Mouse (Mus musculus) hindbrain, embryonic 16.5 days (tissue): ENCODE data around the gene Faf1. TPM values are rescaled to one million over a fixed set of nuclear protein-coding genes. Genes with fewer than 3 reads are reported as not detected.

Source experiments
- ATAC-seq: fragments of 200-750 bp; cut with Nextera tagmentation; 2 replicates; pipeline ENCODE4 v1.8.0; 2017; ENCODE audit warnings: moderate TSS enrichment, moderate library complexity
- H3K27ac ChIP-seq: fragments of 300-500 bp; sonication (generic); 2 replicates; pipeline ENCODE4 v1.5.1; 2014; ENCODE audit warnings: low read depth, mild to moderate bottlenecking, control low read depth, low read length, moderate library complexity
- H3K27me3 ChIP-seq: fragments of 300-500 bp; sonication (generic); replicated peaks from 2 replicates; pipeline ENCODE4 v1.6.1; 2014; ENCODE audit warnings: low read length; ENCODE audit not compliant: control insufficient read depth, insufficient read depth
- H3K36me3 ChIP-seq: fragments of 300-500 bp; sonication (generic); 2 replicates; pipeline ENCODE4 v1.6.1; 2014; ENCODE audit warnings: mild to moderate bottlenecking, low read length, moderate library complexity, mixed read lengths; ENCODE audit not compliant: control insufficient read depth, insufficient read depth
- H3K4me1 ChIP-seq: fragments of 300-500 bp; sonication (generic); 2 replicates; pipeline ENCODE4 v1.6.1; 2014; ENCODE audit warnings: low read depth, low read length; ENCODE audit not compliant: control insufficient read depth, insufficient read depth
- H3K4me2 ChIP-seq: fragments of 300-500 bp; sonication (generic); 2 replicates; pipeline ENCODE4 v1.6.1; 2014; ENCODE audit warnings: mild to moderate bottlenecking, low read length, control low read depth, moderate library complexity
- H3K4me3 ChIP-seq: fragments of 300-500 bp; sonication (generic); 2 replicates; pipeline ENCODE4 v1.5.1; 2014; ENCODE audit warnings: mild to moderate bottlenecking, low read length, control low read depth, moderate library complexity
- H3K9ac ChIP-seq: fragments of 300-500 bp; sonication (generic); 2 replicates; pipeline ENCODE4 v1.6.1; 2014; ENCODE audit warnings: low read depth, mild to moderate bottlenecking, control low read depth, low read length, moderate library complexity
- H3K9me3 ChIP-seq: fragments of 300-500 bp; sonication (generic); 2 replicates; pipeline ENCODE4 v1.6.1; 2014; ENCODE audit warnings: mild to moderate bottlenecking, low read length, moderate library complexity; ENCODE audit not compliant: control insufficient read depth
- WGBS: fragments of 180-500 bp; shearing (Covaris S2); extraction: QIAGEN DNeasy Blood & Tissue Kit; methylation state at CpG from one replicate; pipeline ENCODE4 v1.1.7; 2014; 5-methylcytosine and 5-hydroxymethylcytosine counted together
- polyA plus RNA-seq: library from polyadenylated mRNA; unstranded; fragments of >200 nt; fragmentation: Nextera tagmentation; extraction: Ambion mirVana; gene quantifications from 2 replicates; pipeline ENCODE4 v1.2.1, GENCODE M21; 2015

Gene Faf1
- polyA plus RNA-seq, 1 experiment from 2014 or later: 25.0 TPM

DNA sequence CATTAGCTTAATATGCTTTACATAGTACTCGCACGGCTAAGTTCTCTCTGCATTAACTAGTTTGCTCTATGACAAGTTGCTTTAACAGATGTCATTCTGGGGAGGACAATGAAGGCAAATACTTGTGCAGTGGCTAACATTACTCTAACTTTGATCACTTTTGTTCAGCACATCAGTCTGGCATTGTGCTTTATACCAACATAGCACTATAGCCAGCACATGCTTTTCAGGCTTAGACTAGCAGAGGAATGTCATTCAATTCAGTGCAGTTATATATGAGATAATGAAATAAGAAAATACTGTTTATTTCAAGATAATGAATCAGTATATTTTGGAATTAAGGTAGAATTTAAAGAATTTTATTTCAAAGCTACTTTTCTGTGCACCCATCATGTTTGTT lies 115.9 kb downstream of the Faf1 start:
- ATAC-seq: no peak
- Histone ChIP-seq H3K27ac (no peak overlapping the region), H3K9me3 (no peaks in the 10 kb centered on the region), H3K9ac (no peak overlapping the region), H3K4me3 (no peak overlapping the region), H3K36me3 (no peaks in the 10 kb centered on the region), H3K4me2 (no peak overlapping the region), H3K27me3 (no peaks in the 10 kb centered on the region), H3K4me1 (no peaks in the 10 kb centered on the region)
- WGBS: 42% methylated on average over 2 of the region's 2 CpGs

DNA sequence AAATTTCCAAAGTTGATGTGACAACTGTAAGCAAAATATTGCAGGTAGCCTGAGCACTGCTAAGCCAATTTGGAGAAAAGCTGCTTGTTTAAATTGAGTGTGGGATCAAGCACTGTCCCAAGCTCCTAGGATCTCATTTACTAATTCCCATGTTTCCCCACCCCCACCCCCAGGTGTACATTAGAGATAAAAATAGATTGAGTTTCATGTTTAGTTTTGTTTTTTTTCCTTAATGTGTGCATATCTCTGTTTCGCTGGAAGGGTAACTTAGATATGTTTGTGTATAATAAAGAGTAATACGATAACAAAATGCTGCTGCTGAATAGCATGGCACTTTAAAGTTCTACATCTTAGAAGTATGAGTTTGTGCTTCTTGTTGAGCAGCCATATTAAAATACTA lies 116.7 kb downstream of the Faf1 start:
- no peaks in the 10 kb centered on the region for H3K9me3 ChIP-seq
- H3K4me2 ChIP-seq: no peak overlapping the region
- no peaks in the 10 kb centered on the region for H3K36me3 ChIP-seq
- WGBS: 96% methylated on average over 2 of the region's 2 CpGs
- no peak for ATAC-seq
- H3K4me3 ChIP-seq: no peak overlapping the region
- no peak overlapping the region for H3K27ac ChIP-seq
- H3K9ac ChIP-seq: no peak overlapping the region
- no peaks in the 10 kb centered on the region for H3K27me3 ChIP-seq
- no peaks in the 10 kb centered on the region for H3K4me1 ChIP-seq

DNA sequence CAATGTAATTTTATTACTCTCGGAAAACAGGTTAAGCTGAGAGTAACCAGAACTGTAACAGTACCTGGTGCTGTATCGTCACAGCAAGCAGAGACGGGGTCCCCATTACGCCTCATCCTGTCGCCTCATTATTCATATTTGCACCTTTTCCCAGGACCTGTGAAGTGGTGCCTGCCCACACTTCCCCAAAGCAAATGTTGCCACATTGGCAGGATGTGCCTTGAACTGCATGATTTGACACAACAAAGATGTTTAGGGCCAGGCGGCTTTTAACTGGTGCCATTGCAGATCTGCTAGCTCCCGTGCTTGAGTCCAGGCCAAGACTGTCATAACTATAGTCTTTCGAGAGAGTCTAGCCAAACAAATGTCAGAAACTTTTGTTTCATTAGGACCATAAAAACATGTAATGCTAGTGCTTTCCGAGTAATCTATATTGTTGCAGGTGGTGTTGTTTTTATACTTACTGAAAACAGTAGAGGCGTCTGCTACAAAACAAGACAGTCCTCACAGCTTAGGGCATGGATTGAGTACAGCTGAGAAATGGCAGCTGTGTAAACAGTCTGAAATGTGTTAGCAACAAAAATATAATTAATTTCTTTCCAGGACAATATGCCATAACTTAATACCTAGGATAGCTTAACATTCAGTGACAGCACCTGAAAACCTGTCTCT lies 121.3 kb downstream of the Faf1 start:
- H3K27me3 ChIP-seq: no peaks in the 10 kb centered on the region
- H3K4me2 ChIP-seq: no peak overlapping the region
- no peaks in the 10 kb centered on the region for H3K4me1 ChIP-seq
- H3K27ac ChIP-seq: no peak overlapping the region
- WGBS: 78% methylated on average over 10 of the region's 10 CpGs
- no peak overlapping the region for H3K9ac ChIP-seq
- no peak overlapping the region for H3K4me3 ChIP-seq
- no peaks in the 10 kb centered on the region for H3K9me3 ChIP-seq
- ATAC-seq: no peak
- H3K36me3 ChIP-seq: no peaks in the 10 kb centered on the region

DNA sequence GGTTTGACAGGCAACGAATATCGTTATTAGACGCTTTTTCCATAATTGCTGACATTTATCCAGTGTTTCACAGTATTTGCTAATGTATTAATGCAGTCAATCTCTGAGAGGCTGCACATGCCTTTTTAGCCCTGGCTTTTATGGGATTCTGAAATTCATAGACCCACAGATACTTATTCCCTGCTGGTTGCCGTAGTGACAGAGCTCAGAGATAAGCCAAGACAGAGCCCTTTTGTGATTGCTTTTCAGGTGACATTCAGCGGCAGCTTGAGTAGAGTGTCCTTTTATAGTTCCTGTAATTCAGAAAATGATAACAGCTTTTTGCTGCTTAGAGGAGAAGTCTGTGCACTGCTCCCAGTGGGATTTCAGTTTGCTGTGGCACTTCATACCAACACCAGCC lies 130.0 kb downstream of the Faf1 start:
- 41% methylated on average over 5 of the region's 5 CpGs for WGBS
- Histone ChIP-seq H3K9ac (no peak overlapping the region; the same call in 1 of the 2 replicates), H3K27me3 (no peaks in the 10 kb centered on the region), H3K4me2 (no peak overlapping the region), H3K9me3 (no peaks in the 10 kb centered on the region), H3K4me3 (no peak overlapping the region), H3K27ac (no peak overlapping the region), H3K4me1 (no peaks in the 10 kb centered on the region; the same call in 1 of the 2 replicates), H3K36me3 (no peaks in the 10 kb centered on the region)
- ATAC-seq: peak; percentile 54

- WGBS: 78% methylated on average over 1 of the region's 1 CpGs
- no peak overlapping the region for H3K9ac ChIP-seq
- ATAC-seq: peak; percentile 24; the same call in 1 of the 2 replicates
- no peaks in the 10 kb centered on the region for H3K27me3 ChIP-seq
- H3K27ac ChIP-seq: no peak overlapping the region
- no peak overlapping the region for H3K4me3 ChIP-seq
- H3K4me1 ChIP-seq: no peaks in the 10 kb centered on the region
- no peak overlapping the region for H3K4me2 ChIP-seq
- H3K9me3 ChIP-seq: no peaks in the 10 kb centered on the region
- no peaks in the 10 kb centered on the region for H3K36me3 ChIP-seq
Observed at GRCm38 (mm10) chr4:109815161-109815560, 138.8 kb downstream of the Faf1 start.

GRCm38 (mm10) chr4:109815592-109815991 lies 139.2 kb downstream of the Faf1 start:
- H3K9ac ChIP-seq: no peak overlapping the region
- WGBS: 75% methylated on average over 1 of the region's 1 CpGs
- H3K4me1 ChIP-seq: no peaks in the 10 kb centered on the region
- H3K36me3 ChIP-seq: no peaks in the 10 kb centered on the region
- H3K4me3 ChIP-seq: no peak overlapping the region
- H3K27me3 ChIP-seq: no peaks in the 10 kb centered on the region
- no peaks in the 10 kb centered on the region for H3K9me3 ChIP-seq
- no peak overlapping the region for H3K27ac ChIP-seq
- no peak overlapping the region for H3K4me2 ChIP-seq
- peak; percentile 63; the same call in 1 of the 2 replicates for ATAC-seq

DNA sequence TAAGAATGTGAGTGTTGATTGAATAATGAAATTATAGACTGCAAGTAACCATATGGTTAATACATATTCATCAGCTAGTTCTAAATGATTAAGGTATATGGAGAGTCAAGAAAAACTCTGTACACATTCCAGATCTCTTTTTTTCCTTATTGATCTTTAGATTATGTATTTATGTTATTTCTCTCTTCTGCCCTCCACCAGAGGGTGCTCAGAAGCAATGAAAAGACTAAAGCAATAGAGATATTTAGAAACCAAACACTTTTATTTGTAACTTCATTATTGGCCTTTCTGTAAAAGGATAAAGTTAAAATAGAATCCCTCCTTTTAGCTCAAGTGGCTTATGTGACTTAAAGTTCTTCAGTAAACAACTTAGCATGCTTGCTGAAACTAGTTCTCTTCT lies 143.1 kb downstream of the Faf1 start:
- Histone ChIP-seq H3K4me3 (no peak overlapping the region), H3K9ac (no peak overlapping the region), H3K36me3 (no peaks in the 10 kb centered on the region), H3K4me2 (no peak overlapping the region), H3K4me1 (no peaks in the 10 kb centered on the region), H3K9me3 (no peaks in the 10 kb centered on the region), H3K27ac (no peak overlapping the region), H3K27me3 (no peaks in the 10 kb centered on the region)
- ATAC-seq: no peak

DNA sequence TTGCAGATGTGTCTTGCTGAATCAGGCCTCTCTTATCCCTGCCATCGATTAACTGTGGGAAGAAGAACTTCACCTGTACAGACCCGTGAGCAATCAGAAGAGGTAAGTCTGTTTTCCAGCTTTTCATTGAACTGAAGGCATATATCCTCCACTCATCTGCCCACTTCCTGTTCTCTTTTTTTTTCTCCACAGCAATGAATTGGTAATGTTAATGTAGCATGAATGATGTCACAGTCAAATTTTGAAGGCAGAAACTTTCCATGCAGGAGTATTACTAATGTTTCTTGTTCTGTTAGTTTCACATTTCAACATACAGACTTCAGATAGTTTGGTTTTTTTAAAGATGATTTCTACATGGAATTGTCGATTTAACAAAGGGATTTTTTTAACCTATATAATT lies 153.4 kb downstream of the Faf1 start:
- Histone ChIP-seq H3K4me2 (no peak overlapping the region), H3K4me3 (no peak overlapping the region), H3K9me3 (no peaks in the 10 kb centered on the region), H3K4me1 (no peaks in the 10 kb centered on the region), H3K27ac (no peak overlapping the region), H3K27me3 (no peaks in the 10 kb centered on the region), H3K36me3 (0 out of 2 replicates have a peak, but pooled peaks cover 2% of the 10 kb centered on the region), H3K9ac (no peak overlapping the region)
- WGBS: 92% methylated on average over 3 of the region's 3 CpGs
- no peak for ATAC-seq

DNA sequence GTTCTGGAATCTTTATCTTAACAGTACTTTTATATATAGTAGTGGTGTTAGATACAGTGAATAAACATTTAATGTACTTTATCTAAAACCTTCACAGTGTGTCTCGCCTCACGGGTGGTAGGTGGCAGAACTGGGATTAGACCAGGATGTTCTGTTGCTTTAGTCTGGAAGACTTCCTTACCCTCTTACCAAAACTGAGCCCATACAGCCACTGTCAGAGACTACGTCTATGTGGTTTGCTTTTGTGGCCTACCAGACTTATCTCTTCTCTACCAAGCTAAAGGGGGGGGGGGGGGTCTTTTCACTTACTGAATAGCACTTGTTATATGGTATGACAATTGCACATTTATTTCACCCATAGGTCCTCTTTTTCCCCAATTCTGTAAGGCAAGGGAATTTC lies 181.5 kb downstream of the Faf1 start:
- ATAC-seq: no peak
- Histone ChIP-seq H3K4me3 (no peak overlapping the region), H3K27me3 (no peaks in the 10 kb centered on the region), H3K4me2 (no peak overlapping the region), H3K27ac (no peak overlapping the region), H3K4me1 (peaks cover 8% of the 10 kb centered on the region; the same call in 1 of the 2 replicates), H3K36me3 (no peaks in the 10 kb centered on the region), H3K9ac (no peak overlapping the region), H3K9me3 (no peaks in the 10 kb centered on the region)
- WGBS: 85% methylated on average over 3 of the region's 3 CpGs
